Mouse (Mus musculus): ENCODE results near the gene Hspa1b.

- TF ChIP-seq CTCF (IDR thresholded peaks at IDR 0.05; ENCODE audit: borderline replicate concordance, insufficient read depth, low read length) (no peak), POLR2A (IDR thresholded peaks at IDR 0.05; ENCODE audit: low read depth, low read length) (no peak)
Measured at GRCm38 (mm10) chr17:35003022-35003838, 44.2 kb upstream of the Hspa1b start.

Measured in embryonic fibroblast, embryonic 13.5 days (primary cell).